Mouse (Mus musculus) olfactory bulb, adult 2 months (tissue): ENCODE measurements at regions not wholly inside any gene's neighbourhood (a gene's known extent, or its start where the extent isn't known, plus 50 kb on each side); places are given as distances from the start of the nearest gene placed in this dataset.

ENCODE experiments used
- CTCF ChIP-seq: fragments of 200-500 bp; IDR thresholded peaks from 2 replicates; pipeline ENCODE4 v1.5.1; 2012; ENCODE audit warnings: low read depth, mild to moderate bottlenecking, low read length, moderate library complexity; ENCODE audit not compliant: insufficient read depth
- POLR2A ChIP-seq: fragments of 200-500 bp; IDR thresholded peaks from 2 replicates; pipeline ENCODE4 v1.6.1; 2012; ENCODE audit warnings: mild to moderate bottlenecking, low read depth, low read length, moderate library complexity; ENCODE audit not compliant: insufficient read depth

GRCm38 (mm10) chr2:92514961-92515360, 54.6 kb upstream of the Slc35c1 start:
- TF ChIP-seq POLR2A = no peak
- TF ChIP-seq CTCF = no peak
